Mouse (Mus musculus) hindbrain, embryonic 12.5 days (tissue): ENCODE results near the gene Bpifb2. TPM values are rescaled to one million over a fixed set of nuclear protein-coding genes. Genes with fewer than 3 reads are reported as not detected.

ENCODE experiments used
- ATAC-seq: fragments of 200-750 bp; cut with Nextera tagmentation; 2 replicates; pipeline ENCODE4 v1.8.0; 2017; ENCODE audit warnings: moderate TSS enrichment; ENCODE audit not compliant: low FRiP score
- H3K27ac ChIP-seq: fragments of 300-500 bp; sonication (generic); 2 replicates; pipeline ENCODE4 v1.5.1; 2016; ENCODE audit warnings: mild to moderate bottlenecking
- H3K27me3 ChIP-seq: fragments of 300-500 bp; sonication (generic); 2 replicates; pipeline ENCODE4 v1.6.1; 2016; ENCODE audit warnings: mild to moderate bottlenecking
- H3K36me3 ChIP-seq: fragments of 300-500 bp; sonication (generic); 2 replicates; pipeline ENCODE4 v1.6.1; 2016; ENCODE audit warnings: mild to moderate bottlenecking
- H3K4me1 ChIP-seq: fragments of 300-500 bp; sonication (generic); 2 replicates; pipeline ENCODE4 v1.6.1; 2016
- H3K4me2 ChIP-seq: fragments of 300-500 bp; sonication (generic); replicated peaks from 2 replicates; pipeline ENCODE4 v1.6.1; 2016; ENCODE audit warnings: mild to moderate bottlenecking
- H3K4me3 ChIP-seq: fragments of 300-500 bp; sonication (generic); 2 replicates; pipeline ENCODE4 v1.5.1; 2016; ENCODE audit warnings: mild to moderate bottlenecking
- H3K9ac ChIP-seq: fragments of 300-500 bp; sonication (generic); 2 replicates; pipeline ENCODE4 v1.6.1; 2016; ENCODE audit warnings: mild to moderate bottlenecking, moderate library complexity
- H3K9me3 ChIP-seq: fragments of 300-500 bp; sonication (generic); replicated peaks from 2 replicates; pipeline ENCODE4 v1.6.1; 2016; ENCODE audit warnings: mild to moderate bottlenecking
- WGBS: fragments of 180-500 bp; shearing (Covaris S2); methylation state at CpG from one replicate; pipeline ENCODE4 v1.1.7; 2016; 5-methylcytosine and 5-hydroxymethylcytosine counted together
- polyA plus RNA-seq: library from polyadenylated mRNA; unstranded; fragments of >200 nt; fragmentation: Nextera tagmentation; extraction: Ambion mirVana; gene quantifications from 2 replicates; pipeline ENCODE4 v1.2.1, GENCODE M21; 2016

The Bpifb2 gene
- polyA plus RNA-seq, 1 experiment from 2014 or later: not detected

- Histone ChIP-seq H3K4me3 (no peak within 1 kb of the TSS), H3K36me3 (no peaks in the 10 kb centered on the region), H3K27me3 (no peaks in the 10 kb centered on the region), H3K4me1 (no peaks in the 10 kb centered on the region), H3K9ac (no peak within 1 kb of the TSS), H3K27ac (no peak within 1 kb of the TSS), H3K9me3 (no peaks in the 10 kb centered on the region), H3K4me2 (no peak within 1 kb of the TSS)
- 87% methylated on average over 5 of the region's 5 CpGs for WGBS
- ATAC-seq: no peak
These were observed 63.0 kb downstream of the Bpifb2 start, which contains the start of gene Bpifb4 for GRCm38 (mm10) chr2:153937843-153938242. Gene Bpifb4 (plus strand): TSS chr2:153938212.

- H3K4me1 ChIP-seq: no peaks in the 10 kb centered on the region
- ATAC-seq: no peak
- H3K4me3 ChIP-seq: no peak overlapping the region
- H3K4me2 ChIP-seq: no peak overlapping the region
- H3K36me3 ChIP-seq: no peaks in the 10 kb centered on the region
- H3K9me3 ChIP-seq: no peaks in the 10 kb centered on the region
- no peaks in the 10 kb centered on the region for H3K27me3 ChIP-seq
- H3K27ac ChIP-seq: no peak overlapping the region
- 36% methylated on average over 3 of the region's 3 CpGs for WGBS
- no peak overlapping the region for H3K9ac ChIP-seq
These were observed 68.7 kb downstream of the Bpifb2 start for GRCm38 (mm10) chr2:153943537-153943936.

DNA sequence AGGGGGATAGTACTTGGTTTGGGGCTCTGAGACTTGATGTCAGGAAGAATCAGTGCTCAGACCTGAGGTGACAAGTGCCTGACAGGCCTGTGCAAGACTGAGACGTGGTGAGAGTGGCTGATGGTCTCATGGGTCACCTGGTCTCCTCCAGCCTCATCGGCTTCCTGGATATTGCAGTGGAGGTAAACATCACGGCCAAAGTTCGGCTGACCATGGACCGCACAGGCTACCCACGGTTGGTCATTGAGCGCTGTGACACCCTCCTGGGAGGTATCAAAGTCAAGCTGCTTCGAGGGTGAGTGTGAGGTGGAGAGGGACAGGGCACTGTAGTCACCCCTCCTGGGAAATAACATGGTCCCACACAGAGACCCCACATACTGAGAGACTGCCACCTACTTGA, 69.7 kb downstream of the Bpifb2 start:
- Histone ChIP-seq H3K27me3 (no peaks in the 10 kb centered on the region), H3K4me2 (no peak overlapping the region), H3K9ac (no peak overlapping the region), H3K9me3 (no peaks in the 10 kb centered on the region), H3K36me3 (no peaks in the 10 kb centered on the region), H3K4me3 (no peak overlapping the region), H3K27ac (no peak overlapping the region), H3K4me1 (no peaks in the 10 kb centered on the region)
- ATAC-seq: no peak
- WGBS: 93% methylated on average over 8 of the region's 8 CpGs

Other genes with a start within 250 kb of the Bpifb2 start
- 68.6 and 71.8 TPM in 2 replicates for gene Commd7, start 242.3 kb upstream of the Bpifb2 start, polyA plus RNA-seq
- 9.5 and 9.7 TPM in 2 replicates for gene Dnmt3b, start 225.6 kb upstream of the Bpifb2 start, polyA plus RNA-seq
- 0.17 TPM in 1 of 2 replicates, not detected in the other for gene Dnmt3c, start 178.4 kb upstream of the Bpifb2 start, polyA plus RNA-seq
- 369 and 427 TPM in 2 replicates for gene Mapre1, start 133.8 kb upstream of the Bpifb2 start, polyA plus RNA-seq
- 0.07 TPM in 1 of 2 replicates, not detected in the other for gene Efcab8, start 95.1 kb upstream of the Bpifb2 start, polyA plus RNA-seq
- not detected in 2 replicates for gene Sun5, start 4.0 kb upstream of the Bpifb2 start, polyA plus RNA-seq
- not detected in 2 replicates for gene Bpifb6, start 25.3 kb downstream of the Bpifb2 start, polyA plus RNA-seq
- not detected in 2 replicates for gene Bpifb3, start 43.2 kb downstream of the Bpifb2 start, polyA plus RNA-seq
- gene Bpifb4, start 63.2 kb downstream of the Bpifb2 start, polyA plus RNA-seq: not detected in 2 replicates
- gene Bpifa6, start 99.9 kb downstream of the Bpifb2 start, polyA plus RNA-seq: not detected in 2 replicates
- not detected in 2 replicates for gene Bpifa2, start 133.2 kb downstream of the Bpifb2 start, polyA plus RNA-seq